Mouse (Mus musculus) spleen, postnatal 14 days (tissue): ENCODE results near the gene Haus2.

ENCODE experiments used
- DNase-seq, 2 experiments: peaks; one replicate each; pipeline ENCODE4 v3.0.0; 2021 to 2022; ENCODE audit warnings: low spot score in 2 of 2

The Haus2 gene

DNA sequence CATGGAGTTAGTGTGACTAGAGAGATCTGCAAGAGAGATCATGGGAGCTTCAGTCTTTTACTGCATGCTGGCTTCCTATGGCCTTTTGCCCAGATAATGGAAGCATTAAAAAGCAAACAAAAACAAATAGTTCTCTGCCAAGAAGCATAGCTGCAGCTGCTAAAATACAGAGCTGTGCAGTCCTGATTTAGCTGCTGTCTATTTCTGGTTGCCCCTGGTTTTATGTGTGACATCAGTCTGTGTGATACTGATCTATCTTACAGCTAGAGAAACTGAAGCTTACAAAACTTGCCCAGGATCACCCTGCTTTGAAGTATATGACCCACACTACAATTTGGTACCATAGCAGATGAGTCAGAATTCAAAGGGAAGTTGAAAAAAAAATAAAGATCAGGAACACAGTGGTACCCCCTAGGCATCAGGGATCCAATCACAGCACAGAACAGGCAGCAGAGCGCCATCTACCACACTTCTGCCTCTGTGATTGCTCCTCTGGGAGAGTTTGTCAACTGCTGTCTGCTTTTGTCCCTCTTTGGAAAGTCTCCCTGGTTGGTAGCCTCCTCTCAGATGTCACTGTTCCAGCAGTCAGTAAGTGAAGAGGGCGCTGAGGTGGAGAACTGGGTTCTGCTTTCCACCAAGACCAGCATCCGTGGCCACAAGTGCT lies 54.4 kb downstream of the Haus2 start:
- no peak for DNase-seq

DNA sequence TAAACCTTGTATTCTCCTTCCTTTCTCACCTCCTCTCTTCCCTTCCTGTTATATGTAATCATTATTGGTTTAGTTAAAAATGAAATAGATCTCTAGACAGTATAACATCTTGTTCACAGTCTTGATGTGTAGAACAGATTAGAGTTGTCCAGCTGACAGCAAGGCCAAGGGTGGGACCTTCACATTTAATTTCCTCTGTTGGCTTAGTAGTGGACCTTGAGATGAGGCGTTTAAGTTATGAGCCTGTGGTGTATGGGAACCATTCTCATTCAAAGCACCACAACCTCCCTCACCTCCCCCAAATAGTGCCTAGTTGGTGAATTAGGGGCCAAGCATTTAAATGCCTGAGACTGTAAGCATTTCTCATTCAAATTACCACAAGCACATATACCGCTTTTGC lies 58.3 kb downstream of the Haus2 start:
- DNase-seq, result no peak

DNA sequence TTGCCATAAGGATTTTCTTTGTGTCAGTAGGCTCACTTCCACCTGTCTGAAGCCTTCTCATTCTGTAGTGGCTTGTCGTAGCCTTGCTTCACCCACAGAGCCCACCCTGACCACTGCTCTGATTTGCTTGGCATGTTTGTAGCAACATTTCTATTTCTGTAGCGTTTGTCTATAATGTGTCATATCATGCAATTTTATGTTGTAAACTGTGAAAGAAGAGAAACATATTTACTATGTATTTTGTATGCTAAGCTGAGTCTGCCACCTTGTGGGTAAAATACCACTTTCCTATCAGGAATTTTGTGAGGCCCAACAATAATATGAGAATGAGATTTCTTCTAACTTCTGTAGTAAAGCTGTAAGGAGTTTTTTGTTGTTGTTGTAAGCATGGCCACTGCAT lies 61.1 kb downstream of the Haus2 start:
- no peak for DNase-seq
